Mouse (Mus musculus): Measurements from ENCODE around the gene 2210408I21Rik. TPM values are rescaled to one million over a fixed set of nuclear protein-coding genes. Genes with fewer than 3 reads are reported as not detected.

The 2210408I21Rik gene
- total and polyA plus RNA-seq, 2 experiments from 2014 or later, result 12.0 to 17.5 TPM

- no peaks in the 10 kb centered on the region for H3K36me3 ChIP-seq (ENCODE audit: insufficient read depth)
- ATAC-seq, result no peak
- H3K4me2 ChIP-seq (ENCODE audit: low read depth), result no peak overlapping the region
- no peak overlapping the region for H3K4me3 ChIP-seq (ENCODE audit: low read depth, low read length)
- 98% methylated on average over 4 of the region's 4 CpGs for WGBS
- H3K27me3 ChIP-seq (ENCODE audit: insufficient read depth, low read length), result no peaks in the 10 kb centered on the region
- H3K4me1 ChIP-seq (ENCODE audit: insufficient read depth), result no peaks in the 10 kb centered on the region
- H3K27ac ChIP-seq (ENCODE audit: low read depth, low read length), result no peak overlapping the region
- TF ChIP-seq CTCF (IDR thresholded peaks at IDR 0.05; ENCODE audit: low read depth), result no peak
- DNase-seq, result no peak
- no peaks in the 10 kb centered on the region for H3K9me3 ChIP-seq (ENCODE audit: low read length)
- no peak overlapping the region for H3K9ac ChIP-seq
These were observed 402.1 kb downstream of the 2210408I21Rik start for GRCm38 (mm10) chr13:77537466-77537865.

DNA sequence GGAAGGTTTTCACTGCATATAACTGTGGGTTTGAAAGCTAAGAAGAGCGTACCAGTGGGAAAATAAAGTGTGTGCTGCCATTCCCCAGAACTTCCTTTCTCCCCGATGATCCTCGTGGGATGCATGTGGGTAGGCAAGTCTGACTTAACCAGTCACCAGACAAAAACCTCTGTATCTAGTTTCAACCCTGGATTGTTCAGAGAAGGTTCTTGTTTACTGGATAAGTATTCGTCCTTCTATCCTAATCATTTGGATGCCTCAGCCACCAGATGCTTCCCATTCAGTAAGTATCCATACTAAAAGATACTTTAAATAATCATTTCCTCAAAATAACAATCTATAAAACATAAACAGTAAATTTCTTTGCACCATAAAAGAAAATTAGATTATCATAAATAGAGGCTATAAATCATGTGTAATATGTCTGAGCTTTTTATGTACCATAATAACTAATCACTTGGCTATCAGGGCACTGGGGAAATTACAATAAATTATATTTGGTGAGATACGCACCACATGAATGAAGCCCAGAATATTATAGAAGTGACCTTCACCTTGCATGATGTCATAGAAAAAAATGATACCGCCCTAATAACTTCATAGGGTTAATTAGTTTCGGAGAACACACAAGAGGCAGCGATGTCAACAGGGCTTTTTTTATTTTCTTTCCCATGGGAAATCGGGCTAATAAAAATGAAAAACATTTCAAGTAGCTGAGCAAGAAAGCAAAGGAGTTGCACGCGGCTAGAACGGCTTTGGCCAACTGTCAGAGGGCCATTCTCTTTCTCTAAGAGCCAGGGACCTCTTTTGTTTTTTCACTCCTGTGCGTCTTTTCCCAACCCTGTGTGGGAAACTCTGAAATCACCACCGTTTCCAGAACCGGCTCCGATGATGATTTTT lies 412.4 kb downstream of the 2210408I21Rik start:
- Histone ChIP-seq H3K4me2 (ENCODE audit: low read depth) (peak overlapping the region; percentile 28), H3K9ac (no peak overlapping the region; the same call in 1 of the 2 replicates), H3K4me3 (ENCODE audit: low read depth, low read length) (peak overlapping the region; percentile 5; the same call in 1 of the 2 replicates), H3K9me3 (ENCODE audit: low read length) (no peaks in the 10 kb centered on the region), H3K27ac (ENCODE audit: low read depth, low read length) (no peak overlapping the region), H3K36me3 (ENCODE audit: insufficient read depth) (no peaks in the 10 kb centered on the region), H3K27me3 (ENCODE audit: insufficient read depth, low read length) (no peaks in the 10 kb centered on the region), H3K4me1 (ENCODE audit: insufficient read depth) (no peaks in the 10 kb centered on the region)
- TF ChIP-seq CTCF (IDR thresholded peaks at IDR 0.05; ENCODE audit: low read depth), result no peak
- peak; percentile 54; the same call in 1 of the 2 replicates for ATAC-seq
- WGBS, result 18% methylated on average over 16 of the region's 16 CpGs
- DNase-seq, result no peak

DNA sequence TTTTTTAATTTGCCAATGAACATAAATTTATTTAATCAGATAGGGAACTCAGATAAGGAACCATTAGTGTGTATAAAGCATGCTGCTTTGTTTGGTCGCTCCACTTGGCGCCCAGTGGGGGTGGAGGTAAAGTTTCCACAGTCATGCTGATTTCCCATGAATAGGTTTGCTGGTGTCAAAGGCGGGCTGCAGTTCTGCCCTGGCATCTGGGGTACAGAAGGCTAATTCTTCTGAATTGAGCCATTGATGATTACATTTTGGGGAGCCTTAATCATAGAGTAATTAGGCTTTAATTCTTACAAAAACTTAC lies 413.0 kb downstream of the 2210408I21Rik start:
- Histone ChIP-seq H3K9ac (no peak overlapping the region), H3K4me3 (ENCODE audit: low read depth, low read length) (peak overlapping the region; percentile 5; the same call in 1 of the 2 replicates), H3K36me3 (ENCODE audit: insufficient read depth) (no peaks in the 10 kb centered on the region), H3K4me1 (ENCODE audit: insufficient read depth) (no peaks in the 10 kb centered on the region), H3K9me3 (ENCODE audit: low read length) (no peaks in the 10 kb centered on the region), H3K27ac (ENCODE audit: low read depth, low read length) (no peak overlapping the region), H3K4me2 (ENCODE audit: low read depth) (peak overlapping the region; percentile 28), H3K27me3 (ENCODE audit: insufficient read depth, low read length) (no peaks in the 10 kb centered on the region)
- ATAC-seq (peak; percentile 43; the same call in 1 of the 2 replicates), DNase-seq (peak; percentile 6)
- TF ChIP-seq CTCF (IDR thresholded peaks at IDR 0.05; ENCODE audit: low read depth), result no peak
- WGBS, result 7% methylated on average over 3 of the region's 3 CpGs

DNA sequence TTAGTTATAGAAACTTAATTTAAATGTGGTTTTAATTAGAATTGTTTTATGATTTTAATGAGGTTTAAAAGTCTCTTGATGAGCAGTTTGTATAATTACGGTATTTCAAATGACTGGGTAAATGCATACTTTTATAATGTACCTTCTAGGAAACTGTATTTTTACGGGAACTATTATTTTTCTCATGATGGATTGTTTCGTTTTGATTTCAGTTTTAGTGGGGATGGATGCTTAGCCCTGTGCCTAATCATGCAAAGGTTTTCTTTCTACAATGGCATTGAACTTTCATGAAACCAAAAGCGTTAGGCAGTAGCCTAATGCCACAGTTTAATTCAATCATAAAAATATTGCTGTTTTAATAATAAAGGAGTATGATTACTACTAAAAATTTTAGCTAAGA lies 413.4 kb downstream of the 2210408I21Rik start:
- H3K4me3 ChIP-seq (ENCODE audit: low read depth, low read length), result no peak overlapping the region
- TF ChIP-seq CTCF (IDR thresholded peaks at IDR 0.05; ENCODE audit: low read depth), result no peak
- no peaks in the 10 kb centered on the region for H3K4me1 ChIP-seq (ENCODE audit: insufficient read depth)
- H3K36me3 ChIP-seq (ENCODE audit: insufficient read depth), result no peaks in the 10 kb centered on the region
- no peak overlapping the region for H3K27ac ChIP-seq (ENCODE audit: low read depth, low read length)
- H3K4me2 ChIP-seq (ENCODE audit: low read depth), result no peak overlapping the region
- H3K9ac ChIP-seq, result no peak overlapping the region
- no peak for ATAC-seq
- no peaks in the 10 kb centered on the region for H3K27me3 ChIP-seq (ENCODE audit: insufficient read depth, low read length)
- WGBS, result 15% methylated on average over 4 of the region's 4 CpGs
- DNase-seq, result no peak
- H3K9me3 ChIP-seq (ENCODE audit: low read length), result no peaks in the 10 kb centered on the region

- Histone ChIP-seq H3K4me1 (ENCODE audit: insufficient read depth) (no peaks in the 10 kb centered on the region), H3K27me3 (ENCODE audit: insufficient read depth, low read length) (no peaks in the 10 kb centered on the region), H3K4me3 (ENCODE audit: low read depth, low read length) (no peak overlapping the region), H3K27ac (ENCODE audit: low read depth, low read length) (no peak overlapping the region), H3K9ac (no peak overlapping the region), H3K36me3 (ENCODE audit: insufficient read depth) (no peaks in the 10 kb centered on the region), H3K9me3 (ENCODE audit: low read length) (no peaks in the 10 kb centered on the region), H3K4me2 (ENCODE audit: low read depth) (no peak overlapping the region)
- WGBS, result 69% methylated on average over 4 of the region's 4 CpGs
- DNase-seq (no peak), ATAC-seq (no peak)
- TF ChIP-seq CTCF (IDR thresholded peaks at IDR 0.05; ENCODE audit: low read depth), result no peak
These were observed 458.7 kb downstream of the 2210408I21Rik start for GRCm38 (mm10) chr13:77594011-77594410.

- Histone ChIP-seq H3K9ac (no peak overlapping the region), H3K9me3 (ENCODE audit: low read length) (no peaks in the 10 kb centered on the region), H3K27me3 (ENCODE audit: insufficient read depth, low read length) (no peaks in the 10 kb centered on the region), H3K27ac (ENCODE audit: low read depth, low read length) (no peak overlapping the region), H3K4me3 (ENCODE audit: low read depth, low read length) (no peak overlapping the region), H3K4me1 (ENCODE audit: insufficient read depth) (no peaks in the 10 kb centered on the region), H3K4me2 (ENCODE audit: low read depth) (no peak overlapping the region), H3K36me3 (ENCODE audit: insufficient read depth) (no peaks in the 10 kb centered on the region)
- DNase-seq (no peak), ATAC-seq (no peak)
- no peak for TF ChIP-seq CTCF (IDR thresholded peaks at IDR 0.05; ENCODE audit: low read depth)
- WGBS, result 76% methylated on average over 2 of the region's 2 CpGs
These were observed 480.0 kb downstream of the 2210408I21Rik start for GRCm38 (mm10) chr13:77615346-77615745.

Other genes with a start within 250 kb of the 2210408I21Rik start
- 61.7 and 62.9 TPM in 2 replicates for gene Slf1, start 67 bp upstream of the 2210408I21Rik start, total RNA-seq (2014; rRNA removed)
- 42.3 and 49.2 TPM in 2 replicates for gene Slf1, start 67 bp upstream of the 2210408I21Rik start, polyA plus RNA-seq (2015; fragmentation: Nextera tagmentation; extraction: Ambion mirVana)

Data from forebrain, postnatal 0 days (tissue).